Comparison of ENCODE assay signal across 7 mouse cellular contexts in the genomic region with DNA sequence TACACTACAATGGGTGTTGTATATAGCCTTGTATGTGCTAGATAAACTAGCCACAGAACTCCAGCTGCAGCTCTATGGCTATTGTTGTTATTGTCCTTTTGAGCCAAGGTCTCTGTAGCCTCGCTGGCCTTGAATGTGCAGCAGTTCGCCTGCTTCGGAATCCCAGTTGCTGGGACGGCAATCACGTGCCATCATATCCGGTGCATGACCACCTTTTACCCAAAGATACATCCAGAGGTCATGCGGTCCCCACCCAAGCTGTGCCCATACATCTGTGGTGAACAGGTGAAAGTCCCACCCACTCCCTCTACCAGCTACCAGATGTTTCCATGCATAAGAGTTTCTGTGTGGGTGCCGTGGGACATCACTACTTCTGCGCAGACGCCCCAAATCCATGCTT. TPM values are rescaled to one million over a fixed set of nuclear protein-coding genes. Genes with fewer than 3 reads are reported as not detected.
A peak's percentile ranks its signal among the peaks of the same experiment; 100 is the strongest.
DNase-seq lines count a peak whose midpoint lies in the region; ATAC-seq lines count a peak whose summit lies in the region.

No protein-coding gene starts in this region.

- ATAC-seq in lung, embryonic 15.5 days (ENCODE audit: borderline replicate concordance, extremely low read depth, low FRiP score, low TSS enrichment), result no peak
- no peak for ATAC-seq in intestine, embryonic 16.5 days
- no peak for ATAC-seq in midbrain, embryonic 15.5 days (replicated peaks)

- peak overlapping the region; percentile 85; the same call in 1 of the 2 replicates for H3K4me3 ChIP-seq in lung, embryonic 15.5 days
- peak overlapping the region; percentile 89 for H3K4me3 ChIP-seq in forebrain, embryonic 10.5 days
- peak overlapping the region; percentile 81 for H3K4me3 ChIP-seq in intestine, embryonic 16.5 days (ENCODE audit: low read length)
- peak overlapping the region; percentile 87 for H3K4me3 ChIP-seq in midbrain, embryonic 15.5 days

- H3K9ac ChIP-seq in lung, embryonic 15.5 days, result no peak overlapping the region
- H3K9ac ChIP-seq in intestine, embryonic 16.5 days (ENCODE audit: low read depth, low read length), result 0 out of 2 replicates have a peak overlapping the region, but pooled peaks have one; percentile 59
- H3K9ac ChIP-seq in midbrain, embryonic 15.5 days, result no peak overlapping the region

- H3K9me3 ChIP-seq in lung, embryonic 15.5 days, result no peaks in the 10 kb centered on the region
- H3K9me3 ChIP-seq in forebrain, embryonic 10.5 days, result no peaks in the 10 kb centered on the region
- H3K9me3 ChIP-seq in intestine, embryonic 16.5 days (ENCODE audit: control insufficient read depth, low read length), result no peaks in the 10 kb centered on the region
- no peaks in the 10 kb centered on the region for H3K9me3 ChIP-seq in midbrain, embryonic 15.5 days

- 0 out of 2 replicates have a peak, but pooled peaks cover 2% of the 10 kb centered on the region for H3K36me3 ChIP-seq in lung, embryonic 15.5 days
- H3K36me3 ChIP-seq in forebrain, embryonic 10.5 days (replicated peaks), result peaks cover 15% of the 10 kb centered on the region
- H3K36me3 ChIP-seq in intestine, embryonic 16.5 days (ENCODE audit: control insufficient read depth, insufficient read depth, low read length), result peaks cover 4% of the 10 kb centered on the region; the same call in 1 of the 2 replicates
- H3K36me3 ChIP-seq in midbrain, embryonic 15.5 days (replicated peaks), result no peaks in the 10 kb centered on the region

- peaks cover 30% of the 10 kb centered on the region for H3K27me3 ChIP-seq in lung, embryonic 15.5 days
- H3K27me3 ChIP-seq in forebrain, embryonic 10.5 days (ENCODE audit: poor library complexity, severe bottlenecking), result peaks cover 68% of the 10 kb centered on the region
- peaks cover 19% of the 10 kb centered on the region for H3K27me3 ChIP-seq in intestine, embryonic 16.5 days (replicated peaks; ENCODE audit: control insufficient read depth, insufficient read depth, low read length)
- peaks cover 39% of the 10 kb centered on the region for H3K27me3 ChIP-seq in midbrain, embryonic 15.5 days (replicated peaks)

- 33% methylated on average over 10 of the region's 10 CpGs for WGBS in lung, embryonic 15.5 days
- WGBS in forebrain, embryonic 10.5 days, result 38% methylated on average over 10 of the region's 10 CpGs
- WGBS in intestine, embryonic 16.5 days, result 38% methylated on average over 10 of the region's 10 CpGs
- 36% methylated on average over 10 of the region's 10 CpGs for WGBS in midbrain, embryonic 15.5 days

- peak overlapping the region; percentile 98 for H3K4me2 ChIP-seq in lung, embryonic 15.5 days
- H3K4me2 ChIP-seq in intestine, embryonic 16.5 days (ENCODE audit: low read depth, low read length), result peak overlapping the region; percentile 94
- peak overlapping the region; percentile 57 for H3K4me2 ChIP-seq in midbrain, embryonic 15.5 days

- no peak for DNase-seq in lung, postnatal 14 days
- DNase-seq in forebrain, embryonic 10.5 days (ENCODE audit: extremely low spot score, low spot score), result no peak
- DNase-seq in frontal cortex, postnatal 10 days (ENCODE audit: low spot score in 2 of 2), result no peak
- DNase-seq in urinary bladder, postnatal 10 days (ENCODE audit: low spot score), result no peak

- peak overlapping the region; percentile 83; the same call in 1 of the 2 replicates for H3K27ac ChIP-seq in lung, embryonic 15.5 days
- H3K27ac ChIP-seq in forebrain, embryonic 10.5 days, result no peak overlapping the region
- peak overlapping the region; percentile 92 for H3K27ac ChIP-seq in intestine, embryonic 16.5 days (ENCODE audit: low read length)
- no peak overlapping the region for H3K27ac ChIP-seq in midbrain, embryonic 15.5 days

- H3K4me1 ChIP-seq in lung, embryonic 15.5 days, result peaks cover 16% of the 10 kb centered on the region
- peaks cover 46% of the 10 kb centered on the region for H3K4me1 ChIP-seq in forebrain, embryonic 10.5 days
- H3K4me1 ChIP-seq in intestine, embryonic 16.5 days (ENCODE audit: control insufficient read depth, insufficient read depth, low read length), result peaks cover 23% of the 10 kb centered on the region
- H3K4me1 ChIP-seq in midbrain, embryonic 15.5 days, result peaks cover 32% of the 10 kb centered on the region

RNA-seq across cellular contexts. Expression of a gene that starts 1.4 kb away (rescaled TPM):
- 8.7 and 9.5 TPM in 2 replicates for polyA plus RNA-seq in lung, embryonic 15.5 days (2015; fragmentation: Nextera tagmentation; extraction: Ambion mirVana)
- 10.0 and 10.6 TPM in 2 replicates for polyA plus RNA-seq in forebrain, embryonic 10.5 days (2016; fragmentation: Nextera tagmentation; extraction: Ambion mirVana)
- polyA plus RNA-seq in intestine, embryonic 16.5 days (2015; fragmentation: Nextera tagmentation; extraction: Ambion mirVana), result 5.7 and 6.7 TPM in 2 replicates
- polyA plus RNA-seq in midbrain, embryonic 15.5 days (2015; fragmentation: Nextera tagmentation; extraction: Ambion mirVana), result 42.5 TPM in 2 replicates

RNA-seq across cellular contexts. Expression of a gene that starts 2.2 kb away (rescaled TPM):
- 55.3 and 57.0 TPM in 2 replicates for polyA plus RNA-seq in lung, embryonic 15.5 days (2015; fragmentation: Nextera tagmentation; extraction: Ambion mirVana)
- polyA plus RNA-seq in forebrain, embryonic 10.5 days (2016; fragmentation: Nextera tagmentation; extraction: Ambion mirVana), result 3.6 and 4.0 TPM in 2 replicates
- polyA plus RNA-seq in intestine, embryonic 16.5 days (2015; fragmentation: Nextera tagmentation; extraction: Ambion mirVana), result 113 TPM in 2 replicates
- polyA plus RNA-seq in midbrain, embryonic 15.5 days (2015; fragmentation: Nextera tagmentation; extraction: Ambion mirVana), result 1.5 and 2.0 TPM in 2 replicates

RNA-seq across cellular contexts. Expression of a gene that starts 17.2 kb away (rescaled TPM):
- 4.8 and 5.6 TPM in 2 replicates for polyA plus RNA-seq in lung, embryonic 15.5 days (2015; fragmentation: Nextera tagmentation; extraction: Ambion mirVana)
- 2.7 and 4.1 TPM in 2 replicates for polyA plus RNA-seq in forebrain, embryonic 10.5 days (2016; fragmentation: Nextera tagmentation; extraction: Ambion mirVana)
- 7.4 and 8.1 TPM in 2 replicates for polyA plus RNA-seq in intestine, embryonic 16.5 days (2015; fragmentation: Nextera tagmentation; extraction: Ambion mirVana)
- polyA plus RNA-seq in midbrain, embryonic 15.5 days (2015; fragmentation: Nextera tagmentation; extraction: Ambion mirVana), result 5.8 TPM in 2 replicates

RNA-seq across cellular contexts. Expression of a gene that starts 19.6 kb away (rescaled TPM):
- polyA plus RNA-seq in lung, embryonic 15.5 days (2015; fragmentation: Nextera tagmentation; extraction: Ambion mirVana), result 0.12 TPM in 1 of 2 replicates, not detected in the other
- not detected in 2 replicates for polyA plus RNA-seq in forebrain, embryonic 10.5 days (2016; fragmentation: Nextera tagmentation; extraction: Ambion mirVana)
- polyA plus RNA-seq in intestine, embryonic 16.5 days (2015; fragmentation: Nextera tagmentation; extraction: Ambion mirVana), result not detected in 2 replicates
- polyA plus RNA-seq in midbrain, embryonic 15.5 days (2015; fragmentation: Nextera tagmentation; extraction: Ambion mirVana), result not detected in 2 replicates

RNA-seq across cellular contexts. Expression of a gene that starts 26.5 kb away (rescaled TPM):
- polyA plus RNA-seq in lung, embryonic 15.5 days (2015; fragmentation: Nextera tagmentation; extraction: Ambion mirVana), result 16.4 and 17.5 TPM in 2 replicates
- 36.2 and 40.1 TPM in 2 replicates for polyA plus RNA-seq in forebrain, embryonic 10.5 days (2016; fragmentation: Nextera tagmentation; extraction: Ambion mirVana)
- 20.3 and 22.6 TPM in 2 replicates for polyA plus RNA-seq in intestine, embryonic 16.5 days (2015; fragmentation: Nextera tagmentation; extraction: Ambion mirVana)
- polyA plus RNA-seq in midbrain, embryonic 15.5 days (2015; fragmentation: Nextera tagmentation; extraction: Ambion mirVana), result 388 and 395 TPM in 2 replicates

Comparison
In these comparisons a context has a peak if more than half of its experiments do, and no peak if none do; other contexts are left out.
1. H3K27ac ChIP-seq: peak in lung, embryonic 15.5 days (single experiment) and intestine, embryonic 16.5 days (single experiment); none in forebrain, embryonic 10.5 days (single experiment) and midbrain, embryonic 15.5 days (single experiment).
2. RNA of a gene that starts 2.2 kb away (polyA plus RNA-seq): 113 TPM in intestine, embryonic 16.5 days and 55.3 to 57.0 TPM in lung, embryonic 15.5 days; 3.6 to 4.0 TPM in forebrain, embryonic 10.5 days and 1.5 to 2.0 TPM in midbrain, embryonic 15.5 days; every median in the first group is over 10 times any median in the second.
3. Peak in every context shown above with its lines, with median percentiles within 50 percentile points of each other: H3K4me2 ChIP-seq and H3K4me3 ChIP-seq.